Mouse (Mus musculus): Measurements from ENCODE around the gene Parp9.
"Not testable (repeated sequence)": the region's sequence is repeated elsewhere in the genome, so short reads cannot be mapped to it uniquely, and the experiment has no call there.

Gene Parp9

DNA sequence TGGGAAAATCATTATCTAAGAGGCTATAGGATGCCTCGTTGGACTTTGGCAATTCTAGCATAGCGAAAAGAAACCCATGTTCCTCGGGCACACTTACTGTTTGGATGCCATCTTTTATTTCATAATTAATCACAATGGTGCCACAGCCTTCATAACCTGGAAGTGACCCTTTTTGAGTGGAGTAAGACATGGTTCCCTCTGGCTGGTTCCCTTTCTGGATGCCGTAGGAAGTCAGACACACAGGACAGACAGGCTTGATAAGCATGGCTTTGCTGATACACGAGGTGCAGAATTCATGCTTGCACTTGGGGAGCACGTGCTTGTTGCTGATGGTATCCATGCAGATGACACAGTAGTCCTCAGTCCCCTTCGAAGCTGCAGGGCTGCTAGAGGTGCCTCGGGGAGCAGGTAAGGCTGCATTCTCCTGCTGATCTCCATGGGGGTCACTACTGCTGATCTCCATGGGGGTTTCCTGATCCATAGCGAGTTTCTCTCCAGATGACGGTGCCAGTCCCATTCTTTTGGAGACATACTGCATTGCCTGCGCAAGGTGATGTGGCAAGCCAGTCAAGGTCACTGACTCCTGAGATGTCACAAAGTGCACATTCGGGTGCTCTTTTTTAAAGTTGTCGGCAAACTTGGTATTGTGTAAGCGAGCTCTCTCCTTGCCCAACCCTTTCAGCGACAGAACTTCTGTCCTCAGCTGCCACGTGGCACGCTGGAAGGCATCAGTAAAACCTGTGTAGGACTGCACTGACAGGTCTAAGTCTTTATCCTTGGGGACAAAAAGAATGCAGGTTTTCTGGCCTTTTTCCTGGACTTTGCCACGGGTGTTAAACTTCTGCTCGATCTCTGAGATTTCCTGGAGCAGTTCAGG, 5.9 kb upstream of the Parp9 start:
- no peak for DNase-seq

DNA sequence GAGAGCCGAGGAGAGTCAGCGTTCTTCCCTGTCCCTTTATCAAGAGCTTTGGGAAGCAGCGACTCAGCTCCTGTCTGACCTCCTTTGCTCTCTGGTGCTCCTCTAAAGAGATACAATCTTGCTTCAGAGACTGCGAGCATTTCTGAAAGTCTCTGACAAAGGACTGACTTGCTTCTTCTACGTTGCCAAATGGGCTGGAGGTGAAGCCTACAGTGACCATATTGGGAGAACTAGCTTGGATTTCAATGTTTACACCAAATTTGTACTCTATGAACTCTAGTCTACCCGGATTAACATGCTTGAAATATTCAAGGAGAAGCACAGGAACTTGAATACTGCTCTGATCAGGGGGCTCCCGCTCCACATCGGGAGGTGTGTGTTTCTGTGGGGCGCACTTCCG, 5.1 kb upstream of the Parp9 start:
- no peak for DNase-seq

DNA sequence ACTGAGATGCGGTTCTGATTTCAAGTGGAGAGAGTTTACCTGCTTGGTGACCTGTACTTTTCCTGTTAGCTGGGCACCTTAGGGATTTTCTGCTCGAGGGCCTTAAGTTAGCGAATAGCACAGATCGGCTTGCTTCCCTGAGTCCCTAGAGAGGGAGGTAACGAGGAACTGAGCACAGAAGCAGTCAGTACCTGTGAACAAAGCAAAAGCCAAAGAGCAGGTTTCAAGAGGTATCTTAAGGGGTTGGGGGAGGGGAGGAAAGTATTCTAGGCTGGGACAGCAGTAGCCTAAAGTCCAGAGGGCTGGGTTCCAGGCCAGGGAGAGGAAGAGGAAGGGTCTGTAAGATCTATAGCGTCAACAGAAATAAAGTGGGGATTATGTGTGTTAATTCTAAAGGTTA, 991 bp downstream of the Parp9 start:
- DNase-seq: peak; percentile 29

DNA sequence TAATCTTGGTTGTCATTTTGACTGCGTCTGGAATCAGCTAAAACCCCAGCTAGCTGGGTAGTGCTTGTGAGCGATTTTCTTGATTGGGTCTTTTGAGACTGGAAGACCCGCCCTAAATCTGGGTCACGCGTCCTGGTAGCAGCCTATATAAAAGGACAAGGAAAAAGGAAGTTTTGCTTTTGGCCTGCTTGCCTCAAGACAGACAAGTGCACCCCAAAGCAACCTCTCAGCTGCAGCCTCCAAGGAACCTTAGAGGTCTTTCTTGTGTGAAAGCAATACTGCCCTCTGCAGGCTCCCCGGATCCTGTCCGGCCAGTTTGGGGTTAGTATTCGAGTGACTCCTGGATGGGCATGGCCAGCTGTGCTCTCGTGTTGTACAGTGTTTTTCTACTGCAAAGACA, 1.4 kb downstream of the Parp9 start:
- DNase-seq: peak; percentile 90

DNA sequence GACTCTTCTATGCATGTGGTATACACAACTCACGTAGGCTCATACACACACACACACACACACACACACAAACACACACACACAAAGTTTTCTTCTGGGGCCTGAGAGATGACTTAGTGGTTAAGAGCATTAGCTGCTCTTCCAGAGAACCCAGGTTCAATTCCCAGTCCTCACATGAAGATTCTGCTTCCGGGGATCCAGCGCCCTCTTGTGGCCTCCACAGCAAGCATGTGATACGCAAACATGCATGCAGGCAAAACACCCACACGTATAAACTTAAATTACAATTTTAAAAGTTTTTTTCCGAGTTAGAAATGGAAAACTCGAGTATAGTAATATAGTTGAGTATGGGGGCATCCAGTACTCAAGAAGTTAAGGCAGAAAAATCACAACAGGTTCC, 3.1 kb downstream of the Parp9 start:
- peak; percentile 35 for DNase-seq

DNA sequence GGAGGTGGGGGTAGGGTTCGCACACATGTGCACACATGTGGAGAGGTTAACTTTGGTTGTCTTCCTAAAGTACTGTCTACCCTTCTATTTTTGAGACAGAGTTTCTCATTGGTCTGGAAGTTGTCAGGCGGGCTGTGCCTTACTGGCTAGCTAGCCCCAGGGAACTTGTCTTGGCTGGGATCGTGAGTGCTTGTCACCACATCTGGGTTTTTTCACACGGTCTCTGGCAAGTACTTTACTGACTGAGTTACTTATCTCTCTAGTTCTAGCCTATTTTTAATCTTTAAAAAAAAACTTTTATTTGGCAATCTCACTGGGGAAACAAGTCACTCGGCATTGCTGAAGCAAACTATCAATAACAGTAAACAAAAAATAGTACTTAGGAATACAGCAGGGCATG, 11.0 kb downstream of the Parp9 start:
- no peak for DNase-seq

DNA sequence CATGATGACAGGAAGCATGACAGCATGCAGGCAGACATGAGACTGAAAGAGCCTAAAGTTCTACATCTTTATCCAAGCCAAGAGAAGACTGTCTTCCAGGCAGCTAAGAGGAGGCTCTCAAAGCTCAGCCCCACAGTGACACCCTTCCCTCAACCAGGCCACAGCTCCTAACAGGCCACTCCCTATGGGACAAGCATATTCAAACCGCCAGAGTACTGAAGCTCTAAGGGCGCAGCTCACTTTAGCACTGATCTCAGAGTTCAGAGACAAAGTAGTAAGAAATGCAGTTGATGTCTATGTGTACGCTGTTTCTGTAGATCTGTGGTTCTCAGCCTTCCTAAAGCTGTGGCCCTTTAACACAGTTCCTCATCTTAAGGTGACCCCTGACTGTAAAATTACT, 12.9 kb downstream of the Parp9 start:
- no peak for DNase-seq

DNA sequence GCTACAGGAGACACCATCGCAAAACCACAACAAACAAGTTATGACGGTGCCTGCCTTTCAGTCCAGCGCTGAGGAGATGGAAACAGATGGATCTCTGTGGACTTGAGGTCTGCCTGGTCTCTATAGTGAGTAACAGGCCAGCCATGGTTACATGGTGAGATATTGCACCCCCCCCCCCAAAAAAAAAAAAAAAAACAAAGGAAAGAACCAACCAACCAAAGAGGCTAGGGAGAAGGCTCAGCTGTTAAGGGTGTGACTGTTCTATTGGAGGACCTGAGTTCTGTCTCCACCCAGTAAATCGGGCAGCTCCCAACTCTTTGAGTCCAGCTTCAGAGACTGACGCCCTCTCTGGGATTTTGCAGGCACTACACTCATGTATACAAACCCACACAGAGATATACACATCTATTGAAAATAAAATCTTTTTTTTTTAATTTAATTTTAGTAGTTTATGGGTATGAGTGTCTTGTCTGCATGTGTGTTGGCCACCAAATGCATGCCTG, 14.4 kb downstream of the Parp9 start:
- no peak for DNase-seq

DNA sequence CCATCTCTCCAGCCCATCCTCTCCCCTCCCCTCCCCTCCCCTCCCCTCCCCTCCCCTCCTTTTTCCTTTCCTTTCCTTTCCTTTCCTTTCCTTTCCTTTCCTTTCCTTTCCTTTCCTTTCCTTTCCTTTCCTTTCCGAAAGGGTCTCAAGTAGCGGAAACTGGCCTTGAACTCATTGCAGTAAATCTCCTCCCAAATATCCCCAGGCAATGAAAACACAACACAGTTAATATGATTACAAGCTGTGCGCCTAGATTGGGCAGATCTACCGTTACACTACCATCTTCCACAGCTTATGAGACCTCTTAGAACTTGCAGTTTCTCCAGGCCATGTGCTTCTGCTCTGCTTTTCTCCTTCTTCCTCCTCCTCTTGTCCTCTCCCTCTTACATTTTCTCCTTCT, 27.7 kb downstream of the Parp9 start:
- not testable (repeated sequence) for DNase-seq

DNA sequence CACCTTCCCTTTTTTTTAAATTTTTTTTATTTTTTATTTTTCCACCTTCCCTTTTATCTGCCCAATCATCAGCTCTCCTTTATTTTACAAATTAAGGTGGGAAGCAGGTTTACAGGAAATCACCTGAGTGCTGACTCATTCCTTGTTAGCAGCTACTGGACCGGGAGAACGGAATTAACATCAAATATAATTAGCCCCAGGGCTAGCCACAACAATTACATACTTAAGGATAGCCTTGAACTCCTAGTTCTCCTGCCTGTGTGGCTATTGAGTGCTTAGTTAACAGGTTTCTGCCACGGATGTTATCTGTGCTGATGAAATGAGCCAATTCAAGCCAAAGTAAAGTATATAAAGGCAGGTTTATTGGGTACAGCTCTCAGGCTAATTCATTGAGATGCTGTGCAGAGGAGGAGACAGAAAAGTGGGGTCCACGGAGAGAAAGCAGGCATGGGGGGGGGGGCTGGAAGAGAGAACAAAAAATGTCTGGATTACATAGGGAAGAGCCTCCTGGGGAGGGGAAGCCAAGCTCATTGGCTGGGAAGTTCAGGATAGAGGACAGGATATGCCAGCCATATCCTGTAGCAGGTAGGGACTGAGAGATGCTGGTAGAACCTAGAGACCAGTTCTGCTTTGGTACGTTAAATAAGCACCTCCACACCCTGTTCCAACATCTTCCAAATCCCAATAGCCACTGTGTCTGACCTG, 28.3 kb downstream of the Parp9 start:
- DNase-seq: no peak

DNA sequence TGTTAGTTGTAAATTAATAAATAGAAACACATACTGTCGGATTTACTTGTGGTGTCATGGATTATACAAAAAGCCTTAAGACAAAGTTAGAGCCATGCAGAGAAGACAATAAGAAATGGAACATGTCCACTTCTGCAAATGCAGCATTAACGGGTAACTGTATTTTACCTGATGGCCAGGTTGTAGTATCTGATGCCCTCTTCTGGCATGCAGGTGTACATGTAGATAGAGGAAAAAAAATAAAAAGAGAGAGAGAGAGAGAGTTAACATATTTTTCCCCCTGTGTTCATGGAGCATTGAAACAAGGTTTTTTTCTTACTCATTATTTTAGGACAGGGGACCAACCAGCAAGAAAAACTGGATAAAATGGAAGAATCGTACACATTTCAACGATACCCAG, 29.0 kb downstream of the Parp9 start:
- DNase-seq: no peak

DNA sequence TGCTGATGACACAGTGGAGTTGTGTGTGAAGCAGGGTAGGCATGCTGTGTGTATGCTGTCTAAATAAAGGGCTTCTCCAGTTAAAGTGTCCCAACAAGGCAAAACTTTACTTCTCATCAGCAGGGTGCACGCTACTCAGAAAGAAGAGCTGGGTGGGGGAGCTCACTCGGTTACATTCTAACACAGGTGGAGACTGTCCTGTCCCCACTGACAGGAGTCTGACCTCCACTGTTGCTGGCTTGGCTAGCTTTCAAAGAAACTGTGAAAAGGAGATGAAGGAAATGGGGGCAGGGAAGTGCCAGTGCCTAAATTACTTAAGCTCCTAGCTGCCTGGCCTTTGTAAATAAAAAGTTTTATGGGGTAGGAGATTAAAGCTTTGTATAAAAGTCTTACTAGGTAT, 29.9 kb downstream of the Parp9 start:
- no peak for DNase-seq

DNA sequence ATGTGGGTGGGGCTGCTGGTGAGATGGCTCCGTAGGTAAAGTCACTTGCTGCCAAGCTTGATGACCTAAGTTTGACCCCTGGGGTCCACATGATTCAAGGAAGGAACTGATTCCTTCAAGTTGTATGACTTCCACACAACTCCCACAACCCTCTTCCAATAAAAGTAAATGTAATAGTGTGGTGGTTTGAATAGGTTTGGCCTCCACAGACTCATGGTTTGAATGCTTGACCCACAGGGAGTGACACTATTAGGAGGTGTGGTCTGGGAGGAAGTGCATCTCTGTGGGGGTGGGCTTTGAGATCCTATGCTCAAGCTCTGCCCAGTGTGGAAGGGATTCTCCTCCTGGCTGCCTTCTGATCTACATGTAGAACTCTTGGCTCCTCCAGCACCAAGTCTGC, 35.8 kb downstream of the Parp9 start:
- no peak for DNase-seq

DNA sequence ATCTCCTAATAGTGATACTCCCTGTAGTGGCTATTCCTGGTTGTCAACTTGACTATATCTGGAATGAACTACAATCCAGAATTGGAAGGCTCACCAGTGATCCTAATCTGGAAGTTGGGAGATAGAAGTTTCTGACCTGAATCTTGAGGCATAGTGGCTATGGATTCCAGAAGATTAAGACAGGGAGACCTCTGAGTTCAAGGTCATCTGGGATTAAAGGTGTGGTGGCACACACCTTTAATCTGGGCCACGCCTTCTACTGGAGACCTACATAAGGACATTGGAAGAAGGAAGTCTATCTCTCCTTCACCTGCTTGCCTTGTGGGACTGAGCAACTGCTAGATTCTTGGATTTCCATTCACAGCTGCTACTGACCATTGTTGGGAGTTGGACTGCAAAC, 40.2 kb downstream of the Parp9 start, which contains the start of gene Kpna1:
Gene Kpna1 (plus strand): TSS at position 301 of the 400 bp plus-strand sequence.
- DNase-seq: not testable (repeated sequence)

DNA sequence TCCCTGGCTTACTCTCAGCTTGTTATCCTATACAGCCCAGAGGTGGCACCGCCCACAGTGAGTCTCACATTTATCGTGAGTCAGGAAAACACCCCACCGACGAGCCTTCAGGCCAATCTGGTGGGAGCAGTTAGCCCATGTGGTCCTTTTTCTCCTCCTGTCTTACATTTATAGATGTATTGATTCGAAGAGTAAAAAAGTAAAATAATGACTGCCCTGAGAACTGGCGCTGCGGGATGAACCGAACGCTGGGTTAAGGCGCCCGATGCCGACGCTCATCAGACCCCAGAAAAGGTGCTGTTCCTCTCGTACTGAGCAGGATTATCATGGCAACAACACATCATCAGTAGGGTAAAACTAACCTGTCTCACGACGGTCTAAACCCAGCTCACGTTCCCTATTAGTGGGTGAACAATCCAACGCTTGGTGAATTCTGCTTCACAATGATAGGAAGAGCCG, 43.1 kb downstream of the Parp9 start:
- peak; percentile 100 for DNase-seq

DNA sequence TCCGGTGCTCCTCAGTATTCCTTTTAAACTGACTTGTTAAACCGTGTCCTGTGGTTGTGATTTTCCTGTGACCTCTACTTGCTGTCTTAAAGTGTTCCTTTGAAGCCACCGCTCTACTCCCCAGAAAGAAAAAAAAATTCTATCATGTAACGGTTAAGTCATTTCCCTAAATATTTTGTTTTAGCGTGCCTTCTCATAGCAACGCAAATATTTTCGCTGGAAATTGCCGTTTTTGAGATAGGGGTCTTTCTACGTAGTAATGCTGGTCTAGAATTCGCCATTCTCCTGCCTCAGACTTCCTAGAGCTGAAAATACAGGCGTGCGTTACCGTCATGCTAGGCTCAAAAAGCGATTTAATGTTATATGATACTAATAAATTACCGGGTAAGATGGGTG, 44.2 kb downstream of the Parp9 start:
- no peak for DNase-seq

DNA sequence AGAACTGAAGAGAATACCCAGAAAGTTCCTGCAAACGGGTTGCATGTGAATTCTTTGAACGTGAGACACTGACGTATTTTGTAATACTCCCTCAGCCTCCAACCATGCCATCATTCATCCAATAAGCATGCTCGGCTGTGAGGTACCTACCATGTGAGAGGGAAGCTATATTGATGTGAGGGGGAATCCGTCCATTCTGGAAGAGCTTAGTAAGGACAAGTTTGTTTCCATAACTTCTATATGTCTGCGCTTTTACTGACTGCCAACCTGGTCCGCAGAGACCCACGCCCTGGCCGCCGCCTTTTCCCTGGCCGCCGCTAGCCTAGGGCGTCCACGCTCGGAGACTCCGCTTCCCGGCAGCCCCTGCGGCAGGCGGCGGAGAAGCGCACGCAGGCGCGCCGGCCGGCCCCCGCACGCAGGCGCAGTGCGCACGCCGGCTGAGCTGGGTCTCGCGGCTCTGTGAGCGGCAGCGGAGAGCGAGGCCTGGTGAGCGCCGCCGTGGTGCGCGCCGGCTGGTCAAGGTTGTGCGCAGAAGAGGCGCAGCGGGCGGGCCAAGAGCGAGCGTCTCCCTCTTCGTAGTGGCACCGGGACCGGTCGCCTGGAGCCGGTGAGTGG, 44.7 kb downstream of the Parp9 start:
- DNase-seq: peak; percentile 88

DNA sequence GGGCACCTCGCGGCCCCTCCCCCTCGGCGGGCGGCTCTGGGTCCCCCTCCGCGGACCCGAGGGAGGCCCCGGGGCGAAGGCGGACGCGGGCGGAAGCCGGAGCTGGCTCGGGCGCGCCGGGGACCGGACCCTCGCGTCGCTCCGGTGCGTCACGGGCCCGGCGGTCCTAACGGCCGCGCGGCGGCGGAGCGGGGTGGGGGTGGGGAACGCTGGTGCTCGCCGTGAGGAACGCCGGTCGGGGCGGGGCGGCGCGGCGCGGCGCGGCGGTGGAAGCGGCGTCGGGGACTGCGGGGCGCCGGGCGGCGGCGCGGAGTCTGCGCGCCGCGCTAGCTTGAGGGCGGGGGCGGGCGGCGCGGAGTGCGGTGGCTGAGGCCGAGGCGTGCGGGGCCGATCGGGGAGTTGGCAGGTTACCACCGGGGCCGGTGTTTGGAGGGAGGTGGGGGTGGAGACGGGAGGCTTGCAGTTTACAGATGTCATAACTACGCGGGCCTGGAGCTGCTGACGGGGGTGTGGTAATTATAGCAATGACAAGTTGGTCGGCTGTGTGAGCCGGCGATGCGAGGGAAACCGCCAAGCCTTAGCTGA, 45.3 kb downstream of the Parp9 start:
- DNase-seq: peak; percentile 64

DNA sequence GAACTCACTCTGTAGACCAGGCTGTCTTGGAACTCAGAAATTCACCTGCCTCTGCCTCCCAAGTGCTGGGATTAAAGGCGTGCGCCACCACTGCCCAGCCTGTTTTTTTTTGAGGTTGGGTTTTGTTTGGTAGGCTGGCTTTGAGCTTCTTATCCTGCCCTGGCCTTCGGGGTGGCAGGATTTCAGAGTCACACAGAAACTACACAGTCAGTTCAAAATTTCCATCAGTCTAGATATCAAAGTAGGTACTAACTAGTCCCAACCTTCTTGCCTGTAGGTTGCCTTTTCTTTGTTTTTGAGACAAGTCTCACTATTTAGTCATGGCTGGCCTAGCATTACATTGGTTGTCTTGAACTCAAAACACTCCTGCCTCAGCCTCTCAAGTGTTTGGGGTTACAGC, 46.2 kb downstream of the Parp9 start:
- no peak for DNase-seq

DNA sequence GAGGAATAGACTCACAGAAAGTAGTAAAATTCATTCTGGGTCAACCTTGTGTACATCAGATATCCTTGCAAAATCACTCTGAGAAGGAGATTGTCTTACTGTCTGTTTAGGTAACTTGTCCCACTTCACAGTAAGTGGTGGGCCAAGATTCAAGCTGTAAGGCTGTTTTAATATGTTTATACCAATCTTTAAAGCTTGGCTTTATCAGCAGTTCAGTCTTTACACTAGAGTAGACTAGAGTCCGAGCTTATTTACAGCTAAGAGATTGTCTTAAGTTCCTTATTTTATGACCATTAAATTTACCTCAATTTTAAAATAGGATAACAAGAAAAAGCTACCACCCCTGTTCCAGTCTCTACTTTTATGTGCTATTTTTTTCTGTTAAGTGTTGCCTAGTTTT, 49.7 kb downstream of the Parp9 start:
- DNase-seq: no peak

DNA sequence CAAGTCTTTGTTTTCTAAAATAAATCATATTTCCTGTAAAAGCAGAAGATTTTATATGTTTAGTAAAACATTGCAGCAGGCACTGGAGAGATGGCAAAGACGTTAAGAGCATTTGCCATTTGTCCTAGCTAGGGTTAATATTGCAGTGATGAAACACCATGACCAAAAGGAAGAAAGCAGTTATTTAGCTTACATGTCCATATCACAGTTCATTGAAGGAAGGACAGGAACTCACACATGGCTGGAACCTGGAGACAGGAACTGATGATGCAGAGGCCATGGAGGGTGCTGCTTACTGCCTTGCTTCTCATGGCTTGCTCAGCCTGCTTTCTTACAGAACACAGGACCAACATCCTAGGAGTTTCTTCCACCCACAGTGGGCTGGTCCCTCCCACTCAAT, 54.1 kb downstream of the Parp9 start:
- DNase-seq: no peak

DNA sequence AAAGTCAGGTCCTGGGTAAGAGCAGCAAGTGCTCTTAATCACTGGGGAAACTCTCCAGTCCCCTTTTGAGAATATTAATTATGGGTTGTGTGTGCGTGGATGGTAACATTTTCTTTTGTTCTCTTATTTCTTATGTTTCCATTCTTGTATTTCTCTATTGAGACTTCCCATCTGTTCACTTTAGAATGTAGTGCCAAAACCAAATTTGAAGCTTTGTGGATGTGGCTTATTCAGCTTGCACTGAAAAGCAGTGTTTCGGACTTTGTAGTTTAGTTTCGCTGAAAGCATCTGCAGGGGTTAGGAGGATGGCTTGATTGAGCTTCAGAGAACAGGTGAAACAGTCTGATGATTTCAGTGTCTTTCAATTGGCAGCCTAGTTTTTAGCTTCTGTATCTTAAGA, 55.0 kb downstream of the Parp9 start:
- no peak for DNase-seq

DNA sequence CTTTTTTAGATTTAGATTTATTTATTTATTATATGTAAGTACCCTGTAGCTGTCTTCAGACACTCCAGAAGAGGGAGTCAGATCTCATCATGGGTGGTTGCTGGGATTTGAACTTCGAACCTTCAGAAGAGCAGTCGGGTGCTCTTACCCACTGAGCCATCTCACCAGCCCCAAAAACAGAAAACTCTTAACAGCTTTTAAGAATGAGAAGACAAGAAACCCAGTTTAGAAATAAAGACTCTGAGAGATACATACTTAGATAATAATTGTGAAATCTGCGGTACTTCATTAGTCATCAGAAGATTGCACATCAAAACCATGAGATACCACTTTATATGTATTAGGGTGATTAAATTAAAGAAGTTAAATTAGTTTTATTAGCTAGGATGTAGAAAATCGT, 60.6 kb downstream of the Parp9 start:
- not testable (repeated sequence) for DNase-seq
